Mouse (Mus musculus) retina, embryonic 14.5 days (tissue): ENCODE measurements around the gene Tob1.

ENCODE experiments used
- DNase-seq: peaks from one replicate; pipeline ENCODE4 v3.0.0-alpha.2; 2015; ENCODE audit warnings: low spot score

Tob1 gene

GRCm38 (mm10) chr11:94211124-94211603, at the start of gene Tob1:
TSS of gene Tob1 (plus strand) at chr11:94211454.
- peak; percentile 99 for DNase-seq

GRCm38 (mm10) chr11:94161867-94162581, 49.2 kb upstream of the Tob1 start:
- no peak for DNase-seq

- no peak for DNase-seq
These were observed 48.1 kb upstream of the Tob1 start for GRCm38 (mm10) chr11:94163005-94163767.

GRCm38 (mm10) chr11:94165745-94166144, 45.5 kb upstream of the Tob1 start:
- no peak for DNase-seq

- peak; percentile 40 for DNase-seq
These were observed 43.0 kb upstream of the Tob1 start for GRCm38 (mm10) chr11:94168238-94168637.

- no peak for DNase-seq
These were observed 41.7 kb upstream of the Tob1 start for GRCm38 (mm10) chr11:94169596-94169995.

- no peak for DNase-seq
These were observed 39.6 kb upstream of the Tob1 start for GRCm38 (mm10) chr11:94171691-94172090.

- no peak for DNase-seq
These were observed 39.1 kb upstream of the Tob1 start for GRCm38 (mm10) chr11:94172186-94172585.

- DNase-seq = no peak
These were observed 37.5 kb upstream of the Tob1 start for GRCm38 (mm10) chr11:94173726-94174146.

GRCm38 (mm10) chr11:94175288-94175687, 36.0 kb upstream of the Tob1 start:
- DNase-seq = no peak

- no peak for DNase-seq
These were observed 35.6 kb upstream of the Tob1 start for GRCm38 (mm10) chr11:94175694-94176093.

- no peak for DNase-seq
These were observed 33.2 kb upstream of the Tob1 start for GRCm38 (mm10) chr11:94177841-94178585.

GRCm38 (mm10) chr11:94179768-94180167, 31.5 kb upstream of the Tob1 start:
- DNase-seq = no peak

- no peak for DNase-seq
These were observed 31.1 kb upstream of the Tob1 start for GRCm38 (mm10) chr11:94180194-94180593.

GRCm38 (mm10) chr11:94181694-94182093, 29.6 kb upstream of the Tob1 start:
- no peak for DNase-seq

GRCm38 (mm10) chr11:94182711-94183110, 28.5 kb upstream of the Tob1 start:
- DNase-seq = no peak

- DNase-seq = no peak
These were observed 28.1 kb upstream of the Tob1 start for GRCm38 (mm10) chr11:94183120-94183519.

- no peak for DNase-seq
These were observed 27.6 kb upstream of the Tob1 start for GRCm38 (mm10) chr11:94183671-94184070.

- DNase-seq = no peak
These were observed 21.7 kb upstream of the Tob1 start for GRCm38 (mm10) chr11:94189579-94189978.

GRCm38 (mm10) chr11:94190665-94191064, 20.6 kb upstream of the Tob1 start:
- no peak for DNase-seq

GRCm38 (mm10) chr11:94193109-94193508, 18.1 kb upstream of the Tob1 start:
- no peak for DNase-seq

GRCm38 (mm10) chr11:94196311-94196710, 14.9 kb upstream of the Tob1 start:
- DNase-seq = no peak
